Mouse (Mus musculus): Measurements from ENCODE around the gene Btnl9. TPM values are rescaled to one million over a fixed set of nuclear protein-coding genes. Genes with fewer than 3 reads are reported as not detected.
"Not testable (repeated sequence)": the region's sequence is repeated elsewhere in the genome, so short reads cannot be mapped to it uniquely, and the experiment has no call there.

Gene Btnl9
- polyA plus RNA-seq, 1 experiment from 2014 or later, result not detected

- peak overlapping the region; percentile 96 for H3K9ac ChIP-seq (replicated peaks)
- no peaks in the 10 kb centered on the region for H3K27me3 ChIP-seq
- peak; percentile 60 for ATAC-seq (replicated peaks)
- H3K27ac ChIP-seq (replicated peaks), result peak overlapping the region; percentile 96
- H3K4me3 ChIP-seq, result peak overlapping the region; percentile 82
- WGBS, result 3% methylated on average over 10 of the region's 10 CpGs
- H3K36me3 ChIP-seq, result no peaks in the 10 kb centered on the region
- H3K4me2 ChIP-seq (replicated peaks), result peak overlapping the region; percentile 71
- H3K9me3 ChIP-seq, result no peaks in the 10 kb centered on the region
- peaks cover 29% of the 10 kb centered on the region for H3K4me1 ChIP-seq
These were observed 15.6 kb upstream of the Btnl9 start for GRCm38 (mm10) chr11:49202523-49203061.

DNA sequence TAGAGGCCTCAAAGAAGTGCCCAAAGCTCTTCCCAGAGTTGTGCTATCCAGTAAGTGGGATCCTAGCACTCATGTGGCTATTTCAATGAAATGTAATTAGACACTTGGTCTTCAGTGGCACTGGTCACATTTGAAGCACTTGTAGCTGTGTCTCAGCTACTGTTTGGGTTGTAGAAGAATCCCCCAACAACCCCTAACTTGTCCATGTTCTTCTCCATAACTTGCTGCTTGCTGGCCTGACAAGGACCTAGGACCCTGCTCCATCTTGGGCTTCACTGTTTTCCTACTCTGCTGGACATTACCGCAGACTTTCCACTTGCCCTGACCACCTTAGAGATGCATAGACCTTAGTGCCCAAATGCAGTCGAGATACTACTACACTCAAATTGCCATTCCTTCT, 15.1 kb upstream of the Btnl9 start:
- ATAC-seq (replicated peaks), result no peak
- H3K27ac ChIP-seq (replicated peaks), result no peak overlapping the region; the same call in 1 of the 2 replicates

GRCm38 (mm10) chr11:49201142-49201541, 14.2 kb upstream of the Btnl9 start:
- Histone ChIP-seq H3K9ac (replicated peaks) (no peak overlapping the region), H3K4me1 (peaks cover 23% of the 10 kb centered on the region), H3K9me3 (no peaks in the 10 kb centered on the region), H3K36me3 (no peaks in the 10 kb centered on the region), H3K27me3 (no peaks in the 10 kb centered on the region), H3K4me3 (no peak overlapping the region), H3K27ac (replicated peaks) (no peak overlapping the region), H3K4me2 (replicated peaks) (no peak overlapping the region)
- ATAC-seq (replicated peaks), result no peak

More for the DNA sequence above, 15.1 kb upstream of the Btnl9 start:
- H3K4me2 ChIP-seq (replicated peaks), result peak overlapping the region; percentile 71
- no peaks in the 10 kb centered on the region for H3K36me3 ChIP-seq
- peak overlapping the region; percentile 82 for H3K4me3 ChIP-seq
- 53% methylated on average over 2 of the region's 2 CpGs for WGBS
- H3K4me1 ChIP-seq, result peaks cover 25% of the 10 kb centered on the region
- no peaks in the 10 kb centered on the region for H3K27me3 ChIP-seq
- H3K9ac ChIP-seq (replicated peaks), result peak overlapping the region; percentile 96; the same call in 1 of the 2 replicates
- H3K9me3 ChIP-seq, result no peaks in the 10 kb centered on the region

- H3K9me3 ChIP-seq, result no peaks in the 10 kb centered on the region
- no peak overlapping the region for H3K9ac ChIP-seq (replicated peaks)
- no peaks in the 10 kb centered on the region for H3K27me3 ChIP-seq
- H3K36me3 ChIP-seq, result no peaks in the 10 kb centered on the region
- peaks cover 22% of the 10 kb centered on the region for H3K4me1 ChIP-seq
- ATAC-seq (replicated peaks), result no peak
- H3K27ac ChIP-seq (replicated peaks), result no peak overlapping the region
- H3K4me2 ChIP-seq (replicated peaks), result no peak overlapping the region
- H3K4me3 ChIP-seq, result no peak overlapping the region
These were observed 13.7 kb upstream of the Btnl9 start for GRCm38 (mm10) chr11:49200666-49201065.

GRCm38 (mm10) chr11:49195819-49196322, 8.9 kb upstream of the Btnl9 start:
- Histone ChIP-seq H3K4me1 (no peaks in the 10 kb centered on the region), H3K4me3 (no peak overlapping the region), H3K27ac (replicated peaks) (no peak overlapping the region), H3K9ac (replicated peaks) (no peak overlapping the region), H3K27me3 (no peaks in the 10 kb centered on the region), H3K9me3 (no peaks in the 10 kb centered on the region), H3K4me2 (replicated peaks) (no peak overlapping the region), H3K36me3 (no peaks in the 10 kb centered on the region)
- ATAC-seq (replicated peaks), result no peak
- WGBS, result 88% methylated on average over 7 of the region's 7 CpGs

GRCm38 (mm10) chr11:49194771-49195170, 7.8 kb upstream of the Btnl9 start:
- H3K4me2 ChIP-seq (replicated peaks); H3K4me1 ChIP-seq; H3K27ac ChIP-seq (replicated peaks); H3K4me3 ChIP-seq; H3K36me3 ChIP-seq; ATAC-seq (replicated peaks); H3K27me3 ChIP-seq; H3K9ac ChIP-seq (replicated peaks); H3K9me3 ChIP-seq: not testable (repeated sequence)
- 97% methylated on average over 9 of the region's 9 CpGs for WGBS

GRCm38 (mm10) chr11:49191083-49191482, 4.1 kb upstream of the Btnl9 start:
- no peak for ATAC-seq (replicated peaks)
- Histone ChIP-seq H3K27me3 (no peaks in the 10 kb centered on the region), H3K36me3 (no peaks in the 10 kb centered on the region), H3K4me1 (no peaks in the 10 kb centered on the region), H3K27ac (replicated peaks) (no peak overlapping the region), H3K9ac (replicated peaks) (no peak overlapping the region), H3K9me3 (no peaks in the 10 kb centered on the region), H3K4me3 (no peak overlapping the region), H3K4me2 (replicated peaks) (no peak overlapping the region)
- 67% methylated on average over 2 of the region's 2 CpGs for WGBS

DNA sequence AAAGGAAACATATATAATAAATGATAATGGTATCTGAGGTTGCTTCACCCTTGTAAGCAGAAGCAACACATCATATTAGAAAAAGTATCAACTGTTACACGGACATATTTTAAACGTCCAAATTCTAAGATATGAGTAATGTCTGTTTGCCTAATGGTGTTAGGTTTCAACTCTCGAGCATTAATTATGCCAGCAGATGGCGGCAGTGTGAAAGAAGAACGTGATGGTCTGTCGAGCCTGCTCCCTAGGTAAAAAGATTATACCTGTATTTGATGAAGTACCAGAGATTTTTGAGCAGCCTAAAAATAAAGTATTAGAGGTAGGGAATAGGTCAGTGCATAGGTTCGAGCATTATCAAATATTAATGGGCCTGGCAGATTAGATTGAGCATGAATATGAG, 2.8 kb upstream of the Btnl9 start:
- no peak overlapping the region for H3K4me2 ChIP-seq (replicated peaks)
- H3K9me3 ChIP-seq, result no peaks in the 10 kb centered on the region
- H3K9ac ChIP-seq (replicated peaks), result no peak overlapping the region
- no peaks in the 10 kb centered on the region for H3K27me3 ChIP-seq
- H3K4me3 ChIP-seq, result no peak overlapping the region
- H3K36me3 ChIP-seq, result no peaks in the 10 kb centered on the region
- H3K4me1 ChIP-seq, result no peaks in the 10 kb centered on the region
- 5% methylated on average over 7 of the region's 7 CpGs for WGBS
- ATAC-seq (replicated peaks), result no peak
- no peak overlapping the region for H3K27ac ChIP-seq (replicated peaks)

DNA sequence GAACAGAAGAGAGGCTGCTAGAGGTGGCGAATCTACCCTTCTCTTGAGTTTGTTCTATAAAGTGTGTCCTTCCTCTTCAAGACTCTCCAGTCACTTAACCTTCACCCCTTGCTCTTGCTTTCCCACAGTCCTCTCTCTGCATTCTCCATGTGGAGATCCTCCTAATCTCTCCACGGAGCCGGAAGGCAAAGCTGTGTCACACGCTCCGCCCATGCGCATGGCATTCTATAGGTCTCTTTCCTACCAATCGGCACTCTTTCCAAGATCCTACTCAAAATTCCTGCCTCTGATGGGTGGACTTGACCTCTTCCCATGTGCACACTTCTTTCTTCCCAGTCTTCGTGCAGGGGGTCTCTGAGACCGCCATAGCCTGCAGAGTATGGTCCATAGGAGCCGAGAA, 742 bp upstream of the Btnl9 start:
- H3K9ac ChIP-seq (replicated peaks), result no peak overlapping the region
- ATAC-seq (replicated peaks), result no peak
- H3K4me1 ChIP-seq, result no peaks in the 10 kb centered on the region
- H3K27ac ChIP-seq (replicated peaks), result no peak overlapping the region
- H3K27me3 ChIP-seq, result no peaks in the 10 kb centered on the region
- no peak overlapping the region for H3K4me3 ChIP-seq
- no peak overlapping the region for H3K4me2 ChIP-seq (replicated peaks)
- WGBS, result 81% methylated on average over 10 of the region's 10 CpGs
- H3K9me3 ChIP-seq, result no peaks in the 10 kb centered on the region
- no peaks in the 10 kb centered on the region for H3K36me3 ChIP-seq

GRCm38 (mm10) chr11:49186452-49186851, 507 bp downstream of the Btnl9 start:
- H3K4me2 ChIP-seq (replicated peaks), result no peak overlapping the region
- no peaks in the 10 kb centered on the region for H3K4me1 ChIP-seq
- no peak overlapping the region for H3K4me3 ChIP-seq
- H3K27ac ChIP-seq (replicated peaks), result no peak overlapping the region
- H3K27me3 ChIP-seq, result no peaks in the 10 kb centered on the region
- H3K9ac ChIP-seq (replicated peaks), result no peak overlapping the region
- WGBS, result 80% methylated on average over 6 of the region's 6 CpGs
- no peaks in the 10 kb centered on the region for H3K36me3 ChIP-seq
- no peaks in the 10 kb centered on the region for H3K9me3 ChIP-seq
- no peak for ATAC-seq (replicated peaks)

- Histone ChIP-seq H3K36me3 (no peaks in the 10 kb centered on the region), H3K4me3 (no peak overlapping the region), H3K4me2 (replicated peaks) (no peak overlapping the region), H3K9me3 (no peaks in the 10 kb centered on the region), H3K9ac (replicated peaks) (no peak overlapping the region), H3K27ac (replicated peaks) (no peak overlapping the region), H3K4me1 (no peaks in the 10 kb centered on the region), H3K27me3 (no peaks in the 10 kb centered on the region)
- ATAC-seq (replicated peaks), result no peak
- WGBS, result 72% methylated on average over 1 of the region's 1 CpGs
These were observed 3.8 kb downstream of the Btnl9 start for GRCm38 (mm10) chr11:49183172-49183571.

GRCm38 (mm10) chr11:49176047-49176779, 10.7 kb downstream of the Btnl9 start:
- not testable (repeated sequence) for H3K4me1 ChIP-seq; H3K9ac ChIP-seq (replicated peaks)

GRCm38 (mm10) chr11:49175345-49175744, 11.6 kb downstream of the Btnl9 start:
- no peak overlapping the region for H3K9ac ChIP-seq (replicated peaks)
- no peak for ATAC-seq (replicated peaks)
- H3K36me3 ChIP-seq, result no peaks in the 10 kb centered on the region
- H3K27ac ChIP-seq (replicated peaks), result no peak overlapping the region
- no peak overlapping the region for H3K4me3 ChIP-seq
- no peaks in the 10 kb centered on the region for H3K4me1 ChIP-seq
- WGBS, result 93% methylated on average over 8 of the region's 8 CpGs
- H3K27me3 ChIP-seq, result no peaks in the 10 kb centered on the region
- H3K9me3 ChIP-seq, result no peaks in the 10 kb centered on the region
- no peak overlapping the region for H3K4me2 ChIP-seq (replicated peaks)

More at GRCm38 (mm10) chr11:49176047-49176779, 10.7 kb downstream of the Btnl9 start:
- not testable (repeated sequence) for H3K27ac ChIP-seq (replicated peaks); H3K36me3 ChIP-seq; H3K9me3 ChIP-seq; H3K27me3 ChIP-seq; H3K4me3 ChIP-seq; H3K4me2 ChIP-seq (replicated peaks); ATAC-seq (replicated peaks)
- 85% methylated on average over 4 of the region's 4 CpGs for WGBS

Data from forebrain, embryonic 15.5 days (tissue).